Mouse (Mus musculus): ENCODE measurements at regions not wholly inside any gene's neighbourhood (a gene's known extent, or its start where the extent isn't known, plus 50 kb on each side); places are given as distances from the start of the nearest gene placed in this dataset.
"Not testable (repeated sequence)": the region's sequence is repeated elsewhere in the genome, so short reads cannot be mapped to it uniquely, and the experiment has no call there.

DNA sequence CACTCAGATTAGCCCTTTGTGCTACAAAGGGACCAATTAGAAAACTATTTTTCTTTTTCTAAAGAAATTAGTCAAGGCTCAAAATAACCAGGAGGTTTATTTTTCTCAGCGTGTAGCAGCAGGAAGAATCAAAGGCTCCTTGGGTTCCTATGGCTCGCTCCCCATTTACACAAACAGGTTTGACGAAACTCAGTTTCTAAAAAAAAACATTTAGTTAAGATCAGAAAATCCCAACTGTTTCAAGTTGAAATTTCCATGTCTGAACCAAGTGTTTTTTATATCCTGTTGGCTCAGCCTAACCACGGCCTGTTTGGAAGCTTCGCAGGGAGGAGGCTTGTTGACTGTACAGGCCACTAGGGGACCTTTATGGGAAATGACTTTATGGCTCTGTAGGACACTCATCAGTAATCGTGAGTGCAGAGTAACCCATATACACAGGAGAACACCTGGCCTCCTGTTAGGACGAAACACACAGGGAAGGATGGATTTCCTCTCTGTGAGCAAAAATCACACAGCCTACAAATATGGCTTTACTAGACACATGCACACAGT lies 215.6 kb upstream of the Sesn3 start:
- Histone ChIP-seq H3K4me3 (ENCODE audit: low read length) (no peak overlapping the region), H3K36me3 (ENCODE audit: control insufficient read depth, insufficient read depth, low read length) (no peaks in the 10 kb centered on the region), H3K9me3 (ENCODE audit: control insufficient read depth, low read length) (no peaks in the 10 kb centered on the region), H3K27me3 (replicated peaks; ENCODE audit: control insufficient read depth, insufficient read depth, low read length) (no peaks in the 10 kb centered on the region), H3K4me1 (ENCODE audit: control insufficient read depth, insufficient read depth, low read length) (0 out of 2 replicates have a peak, but pooled peaks cover 3% of the 10 kb centered on the region), H3K9ac (ENCODE audit: low read depth, low read length) (no peak overlapping the region), H3K4me2 (ENCODE audit: low read depth, low read length) (no peak overlapping the region), H3K27ac (ENCODE audit: low read length) (no peak overlapping the region)
- ATAC-seq, result peak; percentile 50; the same call in 1 of the 2 replicates
- 50% methylated on average over 7 of the region's 7 CpGs for WGBS

DNA sequence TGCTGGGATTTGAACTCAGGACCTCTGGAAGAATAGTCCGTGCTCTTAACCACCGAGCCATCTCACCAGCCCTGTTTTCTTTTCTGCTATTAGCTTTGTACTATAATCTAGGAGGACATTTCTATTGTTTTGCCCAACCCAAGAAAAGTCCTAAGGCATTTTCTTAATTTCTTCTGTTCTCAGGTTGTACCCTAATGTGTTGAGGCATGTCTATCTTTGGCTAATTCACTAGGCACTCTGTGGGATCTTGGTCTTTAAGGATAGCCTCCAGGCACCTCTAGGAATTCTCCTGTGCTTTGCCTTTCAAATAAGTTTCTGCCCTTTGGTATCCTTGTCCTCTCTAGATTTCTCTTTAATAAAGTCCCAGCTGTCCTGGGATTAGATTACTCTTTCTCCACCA lies 214.6 kb upstream of the Sesn3 start:
- 93% methylated on average over 2 of the region's 2 CpGs for WGBS
- peaks cover 1% of the 10 kb centered on the region; the same call in 1 of the 2 replicates for H3K9me3 ChIP-seq (ENCODE audit: control insufficient read depth, low read length)
- no peaks in the 10 kb centered on the region for H3K27me3 ChIP-seq (replicated peaks; ENCODE audit: control insufficient read depth, insufficient read depth, low read length)
- H3K4me1 ChIP-seq (ENCODE audit: control insufficient read depth, insufficient read depth, low read length), result 0 out of 2 replicates have a peak, but pooled peaks cover 3% of the 10 kb centered on the region
- H3K9ac ChIP-seq (ENCODE audit: low read depth, low read length), result no peak overlapping the region
- no peak overlapping the region for H3K4me3 ChIP-seq (ENCODE audit: low read length)
- no peak overlapping the region for H3K4me2 ChIP-seq (ENCODE audit: low read depth, low read length)
- H3K27ac ChIP-seq (ENCODE audit: low read length), result no peak overlapping the region
- no peak for ATAC-seq
- H3K36me3 ChIP-seq (ENCODE audit: control insufficient read depth, insufficient read depth, low read length), result no peaks in the 10 kb centered on the region

GRCm38 (mm10) chr9:14061389-14061788 lies 213.5 kb upstream of the Sesn3 start:
- Histone ChIP-seq H3K4me1 (ENCODE audit: control insufficient read depth, insufficient read depth, low read length) (0 out of 2 replicates have a peak, but pooled peaks cover under 1% of the 10 kb centered on the region), H3K27me3 (replicated peaks; ENCODE audit: control insufficient read depth, insufficient read depth, low read length) (no peaks in the 10 kb centered on the region), H3K4me2 (ENCODE audit: low read depth, low read length) (no peak overlapping the region), H3K9ac (ENCODE audit: low read depth, low read length) (no peak overlapping the region), H3K4me3 (ENCODE audit: low read length) (no peak overlapping the region), H3K27ac (ENCODE audit: low read length) (no peak overlapping the region), H3K9me3 (ENCODE audit: control insufficient read depth, low read length) (peaks cover 3% of the 10 kb centered on the region; the same call in 1 of the 2 replicates), H3K36me3 (ENCODE audit: control insufficient read depth, insufficient read depth, low read length) (no peaks in the 10 kb centered on the region)
- no peak for ATAC-seq
- 83% methylated on average over 5 of the region's 5 CpGs for WGBS

GRCm38 (mm10) chr9:14061840-14062239 lies 213.0 kb upstream of the Sesn3 start:
- ATAC-seq, result no peak
- no peaks in the 10 kb centered on the region for H3K27me3 ChIP-seq (replicated peaks; ENCODE audit: control insufficient read depth, insufficient read depth, low read length)
- H3K4me1 ChIP-seq (ENCODE audit: control insufficient read depth, insufficient read depth, low read length), result no peaks in the 10 kb centered on the region
- H3K4me2 ChIP-seq (ENCODE audit: low read depth, low read length), result no peak overlapping the region
- 70% methylated on average over 9 of the region's 9 CpGs for WGBS
- no peak overlapping the region for H3K27ac ChIP-seq (ENCODE audit: low read length)
- peaks cover 3% of the 10 kb centered on the region; the same call in 1 of the 2 replicates for H3K9me3 ChIP-seq (ENCODE audit: control insufficient read depth, low read length)
- no peak overlapping the region for H3K4me3 ChIP-seq (ENCODE audit: low read length)
- H3K36me3 ChIP-seq (ENCODE audit: control insufficient read depth, insufficient read depth, low read length), result no peaks in the 10 kb centered on the region
- H3K9ac ChIP-seq (ENCODE audit: low read depth, low read length), result no peak overlapping the region

DNA sequence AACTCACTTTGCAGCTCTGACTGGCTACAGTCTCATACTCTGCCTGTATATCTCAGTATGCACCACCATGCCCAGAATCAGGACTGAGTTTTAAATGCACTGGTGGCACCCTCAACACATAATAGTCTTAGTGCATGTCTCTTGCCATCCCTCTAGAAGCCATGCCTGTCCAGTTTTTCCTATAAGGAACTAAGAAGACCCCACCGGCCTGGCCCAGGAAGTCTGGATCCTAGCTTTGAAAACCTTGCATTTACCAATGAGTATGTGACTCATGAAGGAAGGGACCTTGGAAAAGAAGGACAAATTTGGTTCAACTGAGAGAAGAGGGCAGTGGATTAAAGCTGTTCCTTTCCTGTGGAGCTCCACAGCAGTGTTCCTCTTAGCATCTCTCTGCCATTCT lies 212.2 kb upstream of the Sesn3 start:
- no peak overlapping the region for H3K4me2 ChIP-seq (ENCODE audit: low read depth, low read length)
- no peaks in the 10 kb centered on the region for H3K36me3 ChIP-seq (ENCODE audit: control insufficient read depth, insufficient read depth, low read length)
- no peak for ATAC-seq
- no peaks in the 10 kb centered on the region for H3K27me3 ChIP-seq (replicated peaks; ENCODE audit: control insufficient read depth, insufficient read depth, low read length)
- no peak overlapping the region for H3K27ac ChIP-seq (ENCODE audit: low read length)
- H3K4me3 ChIP-seq (ENCODE audit: low read length), result no peak overlapping the region
- H3K9me3 ChIP-seq (ENCODE audit: control insufficient read depth, low read length), result peaks cover 3% of the 10 kb centered on the region; the same call in 1 of the 2 replicates
- WGBS, result 91% methylated on average over 1 of the region's 1 CpGs
- H3K9ac ChIP-seq (ENCODE audit: low read depth, low read length), result no peak overlapping the region
- H3K4me1 ChIP-seq (ENCODE audit: control insufficient read depth, insufficient read depth, low read length), result no peaks in the 10 kb centered on the region

- H3K4me1 ChIP-seq (ENCODE audit: control insufficient read depth, insufficient read depth, low read length); H3K9ac ChIP-seq (ENCODE audit: low read depth, low read length); H3K27me3 ChIP-seq (replicated peaks; ENCODE audit: control insufficient read depth, insufficient read depth, low read length); H3K27ac ChIP-seq (ENCODE audit: low read length); H3K4me2 ChIP-seq (ENCODE audit: low read depth, low read length); H3K9me3 ChIP-seq (ENCODE audit: control insufficient read depth, low read length); ATAC-seq; H3K4me3 ChIP-seq (ENCODE audit: low read length); H3K36me3 ChIP-seq (ENCODE audit: control insufficient read depth, insufficient read depth, low read length): not testable (repeated sequence)
- WGBS, result 89% methylated on average over 7 of the region's 7 CpGs
Observed at GRCm38 (mm10) chr9:14066741-14067140, 208.1 kb upstream of the Sesn3 start.

- Histone ChIP-seq H3K9me3 (ENCODE audit: control insufficient read depth, low read length) (peaks cover 3% of the 10 kb centered on the region; the same call in 1 of the 2 replicates), H3K36me3 (ENCODE audit: control insufficient read depth, insufficient read depth, low read length) (no peaks in the 10 kb centered on the region), H3K4me1 (ENCODE audit: control insufficient read depth, insufficient read depth, low read length) (no peaks in the 10 kb centered on the region), H3K4me3 (ENCODE audit: low read length) (no peak overlapping the region), H3K9ac (ENCODE audit: low read depth, low read length) (no peak overlapping the region), H3K4me2 (ENCODE audit: low read depth, low read length) (no peak overlapping the region), H3K27ac (ENCODE audit: low read length) (no peak overlapping the region), H3K27me3 (replicated peaks; ENCODE audit: control insufficient read depth, insufficient read depth, low read length) (no peaks in the 10 kb centered on the region)
- no peak for ATAC-seq
- 89% methylated on average over 6 of the region's 6 CpGs for WGBS
Observed at GRCm38 (mm10) chr9:14069076-14069475, 205.8 kb upstream of the Sesn3 start.

DNA sequence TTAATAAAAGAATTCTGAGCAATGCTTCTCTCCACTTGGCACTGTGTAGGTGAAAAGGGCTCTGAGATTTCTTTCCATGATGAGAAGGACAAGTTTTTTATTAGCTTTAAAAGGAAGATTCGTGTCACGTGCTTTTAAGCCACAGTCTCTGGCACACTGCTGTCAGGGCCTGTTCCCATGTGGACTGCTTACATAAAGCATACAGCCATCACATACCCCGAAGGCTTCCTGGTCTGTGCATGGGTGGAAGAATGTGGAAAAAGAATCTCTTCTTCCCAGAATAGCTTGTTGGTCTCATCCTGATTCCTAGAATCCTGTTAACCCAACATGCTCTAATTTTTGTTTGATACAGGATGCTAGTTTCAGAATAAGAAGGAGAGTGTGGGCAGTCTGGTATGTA lies 205.1 kb upstream of the Sesn3 start:
- Histone ChIP-seq H3K27me3 (replicated peaks; ENCODE audit: control insufficient read depth, insufficient read depth, low read length) (no peaks in the 10 kb centered on the region), H3K9me3 (ENCODE audit: control insufficient read depth, low read length) (peaks cover 3% of the 10 kb centered on the region; the same call in 1 of the 2 replicates), H3K4me3 (ENCODE audit: low read length) (no peak overlapping the region), H3K36me3 (ENCODE audit: control insufficient read depth, insufficient read depth, low read length) (no peaks in the 10 kb centered on the region), H3K27ac (ENCODE audit: low read length) (no peak overlapping the region), H3K9ac (ENCODE audit: low read depth, low read length) (no peak overlapping the region), H3K4me2 (ENCODE audit: low read depth, low read length) (no peak overlapping the region), H3K4me1 (ENCODE audit: control insufficient read depth, insufficient read depth, low read length) (no peaks in the 10 kb centered on the region)
- 66% methylated on average over 3 of the region's 3 CpGs for WGBS
- no peak for ATAC-seq

DNA sequence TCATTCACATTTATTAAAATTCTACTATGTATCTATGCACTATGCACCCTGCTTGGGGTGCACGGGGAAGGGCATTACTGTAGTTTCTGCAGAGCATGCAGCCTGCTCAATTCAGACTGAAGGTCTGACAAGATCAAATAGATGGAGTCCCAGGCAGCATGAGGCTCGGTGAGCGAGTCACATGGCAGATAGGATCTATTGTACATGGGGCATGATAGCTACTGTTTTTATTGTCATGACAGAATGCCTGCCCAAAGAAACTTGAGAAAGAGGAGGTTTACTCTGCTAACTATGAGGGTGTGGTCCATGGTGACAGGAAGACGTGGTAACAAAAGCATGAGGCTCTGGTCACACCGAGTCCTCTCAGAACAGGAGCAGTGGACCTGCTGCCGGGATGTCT lies 203.1 kb upstream of the Sesn3 start:
- ATAC-seq, result no peak
- H3K4me1 ChIP-seq (ENCODE audit: control insufficient read depth, insufficient read depth, low read length), result no peaks in the 10 kb centered on the region

DNA sequence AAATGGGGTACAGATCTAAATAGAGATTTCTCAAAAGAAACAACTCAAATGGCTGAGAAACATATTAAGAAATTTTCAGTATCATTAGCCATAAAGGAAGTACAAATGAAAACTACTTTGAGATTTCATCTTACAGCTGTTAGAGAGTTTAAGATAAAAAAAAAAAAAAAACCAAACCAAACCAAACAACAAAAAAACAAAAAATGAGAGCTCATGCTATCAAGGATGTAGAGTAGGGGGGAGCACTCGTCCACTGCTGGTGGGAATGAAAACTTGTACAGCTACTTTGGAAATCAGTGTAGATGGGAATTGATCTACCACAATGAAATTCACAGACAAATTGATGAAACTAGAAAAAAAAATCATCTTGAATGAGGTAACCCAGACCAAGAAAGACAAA lies 201.9 kb upstream of the Sesn3 start:
- Histone ChIP-seq H3K4me3 (ENCODE audit: low read length) (no peak overlapping the region), H3K4me2 (ENCODE audit: low read depth, low read length) (no peak overlapping the region), H3K9ac (ENCODE audit: low read depth, low read length) (no peak overlapping the region), H3K27ac (ENCODE audit: low read length) (no peak overlapping the region), H3K9me3 (ENCODE audit: control insufficient read depth, low read length) (no peaks in the 10 kb centered on the region), H3K27me3 (replicated peaks; ENCODE audit: control insufficient read depth, insufficient read depth, low read length) (no peaks in the 10 kb centered on the region), H3K4me1 (ENCODE audit: control insufficient read depth, insufficient read depth, low read length) (no peaks in the 10 kb centered on the region), H3K36me3 (ENCODE audit: control insufficient read depth, insufficient read depth, low read length) (no peaks in the 10 kb centered on the region)
- no peak for ATAC-seq
- 75% methylated on average over 1 of the region's 1 CpGs for WGBS

More for the DNA sequence above, 203.1 kb upstream of the Sesn3 start:
- no peaks in the 10 kb centered on the region for H3K27me3 ChIP-seq (replicated peaks; ENCODE audit: control insufficient read depth, insufficient read depth, low read length)
- H3K9me3 ChIP-seq (ENCODE audit: control insufficient read depth, low read length), result no peaks in the 10 kb centered on the region
- H3K36me3 ChIP-seq (ENCODE audit: control insufficient read depth, insufficient read depth, low read length), result no peaks in the 10 kb centered on the region
- no peak overlapping the region for H3K4me2 ChIP-seq (ENCODE audit: low read depth, low read length)
- H3K9ac ChIP-seq (ENCODE audit: low read depth, low read length), result no peak overlapping the region
- 76% methylated on average over 6 of the region's 6 CpGs for WGBS
- H3K4me3 ChIP-seq (ENCODE audit: low read length), result no peak overlapping the region
- no peak overlapping the region for H3K27ac ChIP-seq (ENCODE audit: low read length)

Measured in intestine, embryonic 16.5 days (tissue).